Mouse (Mus musculus): Measurements from ENCODE around the gene Pbld1. TPM values are rescaled to one million over a fixed set of nuclear protein-coding genes. Genes with fewer than 3 reads are reported as not detected.
A peak's percentile ranks its signal among the peaks of the same experiment; 100 is the strongest.

Gene Pbld1
- polyA plus RNA-seq (2015; fragmentation: Nextera tagmentation; extraction: Ambion mirVana) = 36.6 and 48.3 TPM in 2 replicates

GRCm38 (mm10) chr10:63059862-63060261 is at the start of gene Pbld1:
TSS of gene Pbld1 (plus strand) at chr10:63060162.
- H3K4me1 ChIP-seq (ENCODE audit: control insufficient read depth, low read depth, low read length) = no peaks in the 10 kb centered on the region
- ATAC-seq (ENCODE audit: low read depth) = no peak
- no peaks in the 10 kb centered on the region for H3K27me3 ChIP-seq (ENCODE audit: control insufficient read depth, insufficient read depth, low read depth, low read length)
- H3K9ac ChIP-seq (ENCODE audit: low read depth, low read length) = no peak within 1 kb of the TSS
- peak within 1 kb of the TSS; percentile 81 for H3K27ac ChIP-seq (ENCODE audit: low read length)
- H3K4me2 ChIP-seq (ENCODE audit: low read depth, low read length) = no peak within 1 kb of the TSS
- WGBS (ENCODE audit: insufficient replicate concordance) = 57% methylated on average over 2 of the region's 2 CpGs
- no peaks in the 10 kb centered on the region for H3K9me3 ChIP-seq (replicated peaks; ENCODE audit: control insufficient read depth, low read length)
- H3K36me3 ChIP-seq (ENCODE audit: control insufficient read depth, insufficient read depth) = no peaks in the 10 kb centered on the region
- H3K4me3 ChIP-seq (ENCODE audit: low read depth, low read length) = no peak within 1 kb of the TSS

- no peak overlapping the region for H3K4me2 ChIP-seq (ENCODE audit: low read depth, low read length)
- H3K9ac ChIP-seq (ENCODE audit: low read depth, low read length) = no peak overlapping the region
- no peaks in the 10 kb centered on the region for H3K9me3 ChIP-seq (replicated peaks; ENCODE audit: control insufficient read depth, low read length)
- ATAC-seq (ENCODE audit: low read depth) = peak; percentile 24; the same call in 1 of the 2 replicates
- H3K27me3 ChIP-seq (ENCODE audit: control insufficient read depth, insufficient read depth, low read depth, low read length) = no peaks in the 10 kb centered on the region
- H3K27ac ChIP-seq (ENCODE audit: low read length) = no peak overlapping the region
- peaks cover 30% of the 10 kb centered on the region for H3K36me3 ChIP-seq (ENCODE audit: control insufficient read depth, insufficient read depth)
- H3K4me3 ChIP-seq (ENCODE audit: low read depth, low read length) = no peak overlapping the region
- H3K4me1 ChIP-seq (ENCODE audit: control insufficient read depth, low read depth, low read length) = no peaks in the 10 kb centered on the region
- 31% methylated on average over 4 of the region's 4 CpGs for WGBS (ENCODE audit: insufficient replicate concordance)
These were observed 49.7 kb upstream of the Pbld1 start for GRCm38 (mm10) chr10:63010268-63010667.

GRCm38 (mm10) chr10:63011556-63011955 is 48.4 kb upstream of the Pbld1 start:
- Histone ChIP-seq H3K4me1 (ENCODE audit: control insufficient read depth, low read depth, low read length) (no peaks in the 10 kb centered on the region), H3K9me3 (replicated peaks; ENCODE audit: control insufficient read depth, low read length) (no peaks in the 10 kb centered on the region), H3K27ac (ENCODE audit: low read length) (no peak overlapping the region), H3K9ac (ENCODE audit: low read depth, low read length) (no peak overlapping the region), H3K4me2 (ENCODE audit: low read depth, low read length) (no peak overlapping the region), H3K4me3 (ENCODE audit: low read depth, low read length) (no peak overlapping the region), H3K27me3 (ENCODE audit: control insufficient read depth, insufficient read depth, low read depth, low read length) (no peaks in the 10 kb centered on the region), H3K36me3 (ENCODE audit: control insufficient read depth, insufficient read depth) (peaks cover 39% of the 10 kb centered on the region)
- no peak for ATAC-seq (ENCODE audit: low read depth)
- 78% methylated on average over 6 of the region's 6 CpGs for WGBS (ENCODE audit: insufficient replicate concordance)

GRCm38 (mm10) chr10:63013476-63013875 is 46.5 kb upstream of the Pbld1 start:
- no peaks in the 10 kb centered on the region for H3K27me3 ChIP-seq (ENCODE audit: control insufficient read depth, insufficient read depth, low read depth, low read length)
- WGBS (ENCODE audit: insufficient replicate concordance) = 38% methylated on average over 3 of the region's 3 CpGs
- H3K4me1 ChIP-seq (ENCODE audit: control insufficient read depth, low read depth, low read length) = no peaks in the 10 kb centered on the region
- no peak overlapping the region for H3K27ac ChIP-seq (ENCODE audit: low read length)
- peaks cover 52% of the 10 kb centered on the region for H3K36me3 ChIP-seq (ENCODE audit: control insufficient read depth, insufficient read depth)
- no peak overlapping the region for H3K4me2 ChIP-seq (ENCODE audit: low read depth, low read length)
- ATAC-seq (ENCODE audit: low read depth) = no peak
- H3K4me3 ChIP-seq (ENCODE audit: low read depth, low read length) = no peak overlapping the region
- H3K9ac ChIP-seq (ENCODE audit: low read depth, low read length) = no peak overlapping the region
- no peaks in the 10 kb centered on the region for H3K9me3 ChIP-seq (replicated peaks; ENCODE audit: control insufficient read depth, low read length)

DNA sequence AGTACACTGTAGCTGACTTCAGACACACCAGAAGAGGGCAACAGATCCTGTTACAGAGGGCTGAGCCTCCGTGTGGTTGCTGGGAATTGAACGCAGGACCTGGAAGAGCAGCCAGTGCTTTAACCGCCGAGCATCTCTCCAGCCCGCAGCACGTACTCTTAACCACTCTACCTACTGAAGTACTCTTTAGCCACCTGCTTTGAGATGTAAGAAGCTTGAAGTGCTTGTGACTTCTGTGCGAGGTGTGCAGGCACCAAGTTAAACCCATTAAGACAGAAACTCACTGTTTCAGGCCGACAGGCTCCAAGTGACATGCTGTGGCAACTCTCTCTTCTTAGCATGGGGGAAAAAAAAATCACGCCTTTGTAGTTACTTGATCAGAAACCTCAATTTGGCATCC is 45.8 kb upstream of the Pbld1 start:
- Histone ChIP-seq H3K36me3 (ENCODE audit: control insufficient read depth, insufficient read depth) (peaks cover 52% of the 10 kb centered on the region), H3K4me3 (ENCODE audit: low read depth, low read length) (no peak overlapping the region), H3K9ac (ENCODE audit: low read depth, low read length) (no peak overlapping the region), H3K27ac (ENCODE audit: low read length) (no peak overlapping the region), H3K9me3 (replicated peaks; ENCODE audit: control insufficient read depth, low read length) (no peaks in the 10 kb centered on the region), H3K4me2 (ENCODE audit: low read depth, low read length) (no peak overlapping the region), H3K4me1 (ENCODE audit: control insufficient read depth, low read depth, low read length) (no peaks in the 10 kb centered on the region), H3K27me3 (ENCODE audit: control insufficient read depth, insufficient read depth, low read depth, low read length) (no peaks in the 10 kb centered on the region)
- WGBS (ENCODE audit: insufficient replicate concordance) = 86% methylated on average over 9 of the region's 9 CpGs
- no peak for ATAC-seq (ENCODE audit: low read depth)

- Histone ChIP-seq H3K27me3 (ENCODE audit: control insufficient read depth, insufficient read depth, low read depth, low read length) (no peaks in the 10 kb centered on the region), H3K27ac (ENCODE audit: low read length) (no peak overlapping the region)
- 91% methylated on average over 6 of the region's 6 CpGs for WGBS (ENCODE audit: insufficient replicate concordance)
These were observed 40.7 kb upstream of the Pbld1 start for GRCm38 (mm10) chr10:63019304-63019703.

DNA sequence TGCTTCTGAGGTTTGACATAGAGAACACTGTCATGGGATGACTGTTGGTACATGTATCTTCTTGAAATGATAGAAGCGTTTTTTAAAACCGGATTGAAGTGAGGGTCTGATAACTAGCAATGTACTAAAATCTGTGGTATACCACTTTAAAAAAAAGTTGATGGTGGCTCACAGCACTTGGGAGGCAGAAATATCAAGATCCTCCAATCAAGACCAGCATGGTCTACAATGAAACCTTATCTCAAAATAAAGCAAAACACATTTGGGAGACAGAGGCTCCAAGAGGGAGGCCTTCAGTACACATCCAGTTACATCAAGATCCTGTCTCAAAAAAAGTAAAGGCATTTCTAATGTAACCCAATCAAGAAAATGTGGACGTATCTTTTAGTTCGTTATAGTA is 38.3 kb upstream of the Pbld1 start:
- H3K27me3 ChIP-seq (ENCODE audit: control insufficient read depth, insufficient read depth, low read depth, low read length) = no peaks in the 10 kb centered on the region
- ATAC-seq (ENCODE audit: low read depth) = no peak
- H3K9me3 ChIP-seq (replicated peaks; ENCODE audit: control insufficient read depth, low read length) = no peaks in the 10 kb centered on the region
- H3K4me1 ChIP-seq (ENCODE audit: control insufficient read depth, low read depth, low read length) = peaks cover 28% of the 10 kb centered on the region
- peak overlapping the region; percentile 95 for H3K4me3 ChIP-seq (ENCODE audit: low read depth, low read length)
- H3K36me3 ChIP-seq (ENCODE audit: control insufficient read depth, insufficient read depth) = peaks cover 12% of the 10 kb centered on the region
- WGBS (ENCODE audit: insufficient replicate concordance) = 13% methylated on average over 4 of the region's 4 CpGs
- no peak overlapping the region for H3K27ac ChIP-seq (ENCODE audit: low read length)
- no peak overlapping the region; the same call in 1 of the 2 replicates for H3K9ac ChIP-seq (ENCODE audit: low read depth, low read length)
- H3K4me2 ChIP-seq (ENCODE audit: low read depth, low read length) = peak overlapping the region; percentile 95

More at GRCm38 (mm10) chr10:63019304-63019703, 40.7 kb upstream of the Pbld1 start:
- H3K4me3 ChIP-seq (ENCODE audit: low read depth, low read length) = no peak overlapping the region
- H3K9me3 ChIP-seq (replicated peaks; ENCODE audit: control insufficient read depth, low read length) = no peaks in the 10 kb centered on the region
- ATAC-seq (ENCODE audit: low read depth) = no peak
- H3K9ac ChIP-seq (ENCODE audit: low read depth, low read length) = no peak overlapping the region
- peaks cover 17% of the 10 kb centered on the region for H3K4me1 ChIP-seq (ENCODE audit: control insufficient read depth, low read depth, low read length)
- H3K36me3 ChIP-seq (ENCODE audit: control insufficient read depth, insufficient read depth) = peaks cover 29% of the 10 kb centered on the region
- no peak overlapping the region for H3K4me2 ChIP-seq (ENCODE audit: low read depth, low read length)

GRCm38 (mm10) chr10:63022541-63023120 is 37.3 kb upstream of the Pbld1 start:
- WGBS (ENCODE audit: insufficient replicate concordance) = under 1% methylated on average over 27 of the region's 27 CpGs
- peaks cover 28% of the 10 kb centered on the region for H3K4me1 ChIP-seq (ENCODE audit: control insufficient read depth, low read depth, low read length)
- ATAC-seq (ENCODE audit: low read depth) = no peak

GRCm38 (mm10) chr10:63023121-63023748 is 36.7 kb upstream of the Pbld1 start:
- Histone ChIP-seq H3K27ac (ENCODE audit: low read length) (peak overlapping the region; percentile 92), H3K4me3 (ENCODE audit: low read depth, low read length) (peak overlapping the region; percentile 95), H3K36me3 (ENCODE audit: control insufficient read depth, insufficient read depth) (no peaks in the 10 kb centered on the region), H3K27me3 (ENCODE audit: control insufficient read depth, insufficient read depth, low read depth, low read length) (no peaks in the 10 kb centered on the region), H3K9ac (ENCODE audit: low read depth, low read length) (peak overlapping the region; percentile 82), H3K9me3 (replicated peaks; ENCODE audit: control insufficient read depth, low read length) (no peaks in the 10 kb centered on the region), H3K4me1 (ENCODE audit: control insufficient read depth, low read depth, low read length) (peaks cover 28% of the 10 kb centered on the region), H3K4me2 (ENCODE audit: low read depth, low read length) (peak overlapping the region; percentile 95)
- WGBS (ENCODE audit: insufficient replicate concordance) = under 1% methylated on average over 67 of the region's 68 CpGs
- peak; percentile 15; the same call in 1 of the 2 replicates for ATAC-seq (ENCODE audit: low read depth)

More at GRCm38 (mm10) chr10:63022541-63023120, 37.3 kb upstream of the Pbld1 start:
- Histone ChIP-seq H3K9me3 (replicated peaks; ENCODE audit: control insufficient read depth, low read length) (no peaks in the 10 kb centered on the region), H3K27me3 (ENCODE audit: control insufficient read depth, insufficient read depth, low read depth, low read length) (no peaks in the 10 kb centered on the region), H3K4me2 (ENCODE audit: low read depth, low read length) (peak overlapping the region; percentile 95), H3K27ac (ENCODE audit: low read length) (peak overlapping the region; percentile 92), H3K36me3 (ENCODE audit: control insufficient read depth, insufficient read depth) (peaks cover 4% of the 10 kb centered on the region), H3K4me3 (ENCODE audit: low read depth, low read length) (peak overlapping the region; percentile 95), H3K9ac (ENCODE audit: low read depth, low read length) (peak overlapping the region; percentile 82)
